Mouse (Mus musculus) lung, embryonic 14.5 days (tissue): ENCODE results near the gene Ccr3. TPM values are rescaled to one million over a fixed set of nuclear protein-coding genes. Genes with fewer than 3 reads are reported as not detected.

Source experiments
- ATAC-seq: fragments of 200-750 bp; cut with Nextera tagmentation; 2 replicates; pipeline ENCODE4 v1.8.0; 2017; ENCODE audit warnings: mild to moderate bottlenecking, moderate TSS enrichment, moderate library complexity; ENCODE audit not compliant: insufficient read depth
- DNase-seq: peaks from one replicate; pipeline ENCODE4 v3.0.0-alpha.2; 2015
- H3K27ac ChIP-seq: fragments of 300-500 bp; sonication (generic); 2 replicates; pipeline ENCODE4 v1.5.1; 2014; ENCODE audit warnings: low read depth, mild to moderate bottlenecking, moderate library complexity
- H3K27me3 ChIP-seq: fragments of 300-500 bp; sonication (generic); 2 replicates; pipeline ENCODE4 v1.6.1; 2014; ENCODE audit warnings: low read length, control low read depth; ENCODE audit not compliant: insufficient read depth
- H3K36me3 ChIP-seq: fragments of 300-500 bp; sonication (generic); 2 replicates; pipeline ENCODE4 v1.6.1; 2014; ENCODE audit warnings: control low read depth; ENCODE audit not compliant: insufficient read depth
- H3K4me1 ChIP-seq: fragments of 300-500 bp; sonication (generic); 2 replicates; pipeline ENCODE4 v1.6.1; 2014; ENCODE audit warnings: antibody characterized with exemption, control low read depth; ENCODE audit not compliant: insufficient read depth
- H3K4me2 ChIP-seq: fragments of 300-500 bp; sonication (generic); 2 replicates; pipeline ENCODE4 v1.6.1; 2014; ENCODE audit warnings: mild to moderate bottlenecking
- H3K4me3 ChIP-seq: fragments of 300-500 bp; sonication (generic); 2 replicates; pipeline ENCODE4 v1.5.1; 2014; ENCODE audit warnings: low read depth, low read length
- H3K9ac ChIP-seq: fragments of 300-500 bp; sonication (generic); 2 replicates; pipeline ENCODE4 v1.6.1; 2014
- H3K9me3 ChIP-seq: fragments of 300-500 bp; sonication (generic); 2 replicates; pipeline ENCODE4 v1.6.1; 2016; ENCODE audit warnings: low read depth, low read length, control low read depth
- CTCF ChIP-seq: IDR thresholded peaks from 2 replicates; pipeline ENCODE4 v1.5.1; 2016; ENCODE audit warnings: antibody characterized with exemption, low read depth
- WGBS: fragments of 180-500 bp; shearing (Covaris S2); extraction: QIAGEN DNeasy Blood & Tissue Kit; methylation state at CpG from one replicate; pipeline ENCODE4 v1.1.7; 2014; 5-methylcytosine and 5-hydroxymethylcytosine counted together
- polyA plus RNA-seq: library from polyadenylated mRNA; unstranded; fragments of >200 nt; fragmentation: Nextera tagmentation; extraction: Ambion mirVana; gene quantifications from 2 replicates; pipeline ENCODE4 v1.2.1, GENCODE M21; 2014

Ccr3 gene
- polyA plus RNA-seq, 1 experiment from 2014 or later: not detected

DNA sequence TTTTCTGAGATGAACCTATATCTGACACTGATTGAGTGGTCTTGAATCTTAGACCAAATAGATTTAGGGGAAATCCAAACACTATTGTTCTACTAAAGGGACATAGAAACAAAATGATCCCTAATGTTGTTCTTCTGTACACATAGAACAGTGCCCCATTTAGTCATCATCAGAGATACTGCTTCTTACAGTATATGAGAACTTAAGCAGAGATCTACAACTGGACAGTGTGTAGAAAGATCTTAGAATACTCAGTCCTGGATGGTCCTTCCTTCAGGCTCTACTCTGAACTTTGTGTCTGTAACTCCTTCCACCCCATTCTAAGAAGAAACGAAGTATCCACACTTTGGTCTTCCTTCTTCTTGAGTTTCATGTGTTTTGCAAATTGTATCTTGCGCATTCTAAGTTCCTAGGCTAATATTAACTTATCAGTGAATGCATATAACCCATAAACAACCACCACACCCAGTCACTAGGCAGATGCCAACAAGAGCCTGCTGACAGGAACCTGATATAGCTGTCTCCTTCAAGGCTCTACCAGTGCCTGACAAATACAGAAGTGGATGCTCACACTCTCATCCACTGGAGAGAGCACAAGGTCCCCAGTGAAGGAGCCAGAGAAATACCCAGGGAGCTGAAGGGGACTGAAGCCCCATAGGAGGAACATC is 6.7 kb upstream of the Ccr3 start:
- DNase-seq (no peak), ATAC-seq (no peak)
- 83% methylated on average over 2 of the region's 2 CpGs for WGBS

GRCm38 (mm10) chr9:124016048-124016447 is 5.7 kb upstream of the Ccr3 start:
- Histone ChIP-seq H3K9ac (no peak overlapping the region), H3K36me3 (no peaks in the 10 kb centered on the region), H3K27ac (no peak overlapping the region), H3K4me3 (no peak overlapping the region), H3K9me3 (no peaks in the 10 kb centered on the region), H3K4me2 (no peak overlapping the region), H3K27me3 (no peaks in the 10 kb centered on the region), H3K4me1 (no peaks in the 10 kb centered on the region)
- DNase-seq (no peak), ATAC-seq (no peak)
- WGBS: 62% methylated on average over 2 of the region's 2 CpGs
- TF ChIP-seq CTCF: no peak

More for the DNA sequence above, 6.7 kb upstream of the Ccr3 start:
- Histone ChIP-seq H3K27ac (no peak overlapping the region), H3K9ac (no peak overlapping the region), H3K4me1 (no peaks in the 10 kb centered on the region), H3K27me3 (no peaks in the 10 kb centered on the region), H3K4me2 (no peak overlapping the region), H3K9me3 (no peaks in the 10 kb centered on the region), H3K36me3 (no peaks in the 10 kb centered on the region), H3K4me3 (no peak overlapping the region)
- TF ChIP-seq CTCF: no peak

DNA sequence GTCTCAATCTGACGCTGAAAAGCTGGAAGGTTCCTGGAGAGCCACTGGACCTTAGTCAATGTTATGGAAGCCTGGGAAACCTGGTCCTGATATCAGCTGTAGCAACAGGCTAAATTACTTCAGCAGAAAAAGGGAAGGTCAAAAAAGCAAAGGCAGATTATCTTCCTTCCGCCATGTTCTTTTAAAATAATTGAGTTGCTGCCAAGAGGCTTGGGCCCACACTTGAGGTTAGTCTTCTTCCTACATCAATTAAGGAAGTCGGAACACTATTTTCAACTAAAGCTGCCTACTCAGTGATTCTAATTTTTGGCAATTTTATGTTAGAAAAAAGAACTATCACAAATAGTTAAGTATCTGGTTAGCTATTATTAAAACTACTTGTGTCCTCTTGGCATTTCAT is 1.9 kb upstream of the Ccr3 start:
- Histone ChIP-seq H3K4me1 (no peaks in the 10 kb centered on the region), H3K36me3 (no peaks in the 10 kb centered on the region), H3K9ac (no peak overlapping the region), H3K4me3 (no peak overlapping the region), H3K9me3 (no peaks in the 10 kb centered on the region), H3K27ac (no peak overlapping the region), H3K27me3 (no peaks in the 10 kb centered on the region), H3K4me2 (no peak overlapping the region)
- TF ChIP-seq CTCF: no peak
- no peak for DNase-seq
- ATAC-seq: no peak
- WGBS: 81% methylated on average over 3 of the region's 3 CpGs

DNA sequence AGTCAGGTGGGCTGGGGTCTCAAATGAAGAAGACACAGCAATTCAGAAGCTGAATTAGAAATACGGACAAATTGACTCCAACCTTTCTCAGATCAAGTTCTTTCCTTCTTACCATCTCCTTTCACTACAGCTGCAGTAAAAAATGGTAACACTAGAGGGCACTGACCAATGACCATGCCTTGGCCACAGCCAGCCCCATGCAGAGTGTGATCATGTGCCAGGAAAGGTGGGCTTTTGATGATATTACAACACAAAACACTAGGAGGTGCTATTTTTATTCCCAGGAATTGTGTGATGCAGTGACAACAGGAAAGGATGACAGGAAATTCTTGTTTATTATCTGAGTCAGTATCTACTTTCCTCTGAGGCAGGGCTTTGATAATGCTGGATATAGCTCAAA is 11.6 kb downstream of the Ccr3 start:
- no peak overlapping the region for H3K4me2 ChIP-seq
- DNase-seq: peak; percentile 61
- H3K9me3 ChIP-seq: no peaks in the 10 kb centered on the region
- H3K27me3 ChIP-seq: no peaks in the 10 kb centered on the region
- no peak overlapping the region for H3K27ac ChIP-seq
- no peaks in the 10 kb centered on the region for H3K4me1 ChIP-seq
- no peak overlapping the region for H3K9ac ChIP-seq
- peak; percentile 51 for TF ChIP-seq CTCF
- no peaks in the 10 kb centered on the region for H3K36me3 ChIP-seq
- no peak overlapping the region for H3K4me3 ChIP-seq
- WGBS: 57% methylated on average over 1 of the region's 1 CpGs
- 0 out of 2 replicates have a peak, but pooled peaks have one; percentile 47 for ATAC-seq

GRCm38 (mm10) chr9:124037707-124038106 is 15.9 kb downstream of the Ccr3 start:
- Histone ChIP-seq H3K4me2 (no peak overlapping the region), H3K27me3 (no peaks in the 10 kb centered on the region), H3K27ac (no peak overlapping the region), H3K9me3 (no peaks in the 10 kb centered on the region), H3K4me3 (no peak overlapping the region), H3K9ac (no peak overlapping the region), H3K4me1 (no peaks in the 10 kb centered on the region), H3K36me3 (no peaks in the 10 kb centered on the region)
- ATAC-seq: peak; percentile 96
- 8% methylated on average over 4 of the region's 4 CpGs for WGBS
- no peak for TF ChIP-seq CTCF
- DNase-seq: peak; percentile 90

- Histone ChIP-seq H3K27ac (no peak overlapping the region), H3K9ac (no peak overlapping the region), H3K9me3 (no peaks in the 10 kb centered on the region), H3K4me3 (no peak overlapping the region), H3K4me1 (no peaks in the 10 kb centered on the region), H3K36me3 (no peaks in the 10 kb centered on the region), H3K27me3 (no peaks in the 10 kb centered on the region), H3K4me2 (no peak overlapping the region)
- whole genome bisulfite sequencing: 23% methylated on average over 2 of the region's 2 CpGs
- peak; percentile 62 for ATAC-seq
- no peak for DNase-seq
- no peak for TF ChIP-seq CTCF
Observed at GRCm38 (mm10) chr9:124038158-124038582, 16.4 kb downstream of the Ccr3 start.

- no peaks in the 10 kb centered on the region for H3K4me1 ChIP-seq
- WGBS: 61% methylated on average over 5 of the region's 5 CpGs
- no peak overlapping the region for H3K4me3 ChIP-seq
- no peak overlapping the region for H3K27ac ChIP-seq
- H3K9me3 ChIP-seq: no peaks in the 10 kb centered on the region
- no peak overlapping the region for H3K4me2 ChIP-seq
- ATAC-seq (no peak), DNase-seq (no peak)
- no peak overlapping the region for H3K9ac ChIP-seq
- no peaks in the 10 kb centered on the region for H3K27me3 ChIP-seq
- no peak for TF ChIP-seq CTCF
- H3K36me3 ChIP-seq: no peaks in the 10 kb centered on the region
Observed at GRCm38 (mm10) chr9:124038949-124039348, 17.2 kb downstream of the Ccr3 start.

DNA sequence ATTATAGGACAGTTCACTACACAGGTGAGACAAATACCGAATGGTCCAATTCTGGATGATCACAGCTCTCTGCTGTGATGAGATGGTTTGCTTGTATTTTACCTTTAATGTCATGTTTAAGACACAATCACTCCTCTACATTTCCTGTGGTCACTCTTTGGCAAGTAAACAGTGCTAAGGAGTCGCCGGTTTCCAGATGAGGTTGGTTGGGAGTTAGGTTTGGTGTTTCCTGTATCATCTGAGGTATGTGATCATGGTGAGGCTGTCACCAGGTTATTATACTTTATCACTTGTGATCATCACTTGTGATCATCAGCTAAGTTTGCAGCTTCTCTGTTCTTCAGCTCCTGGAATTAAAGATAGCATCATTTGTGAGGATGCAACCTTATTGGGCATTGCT is 19.2 kb downstream of the Ccr3 start:
- no peaks in the 10 kb centered on the region for H3K27me3 ChIP-seq
- no peaks in the 10 kb centered on the region for H3K4me1 ChIP-seq
- no peak for TF ChIP-seq CTCF
- no peak overlapping the region for H3K27ac ChIP-seq
- no peaks in the 10 kb centered on the region for H3K36me3 ChIP-seq
- H3K4me2 ChIP-seq: no peak overlapping the region
- H3K4me3 ChIP-seq: no peak overlapping the region
- no peaks in the 10 kb centered on the region for H3K9me3 ChIP-seq
- no peak for DNase-seq
- no peak for ATAC-seq
- H3K9ac ChIP-seq: no peak overlapping the region
- WGBS: 76% methylated on average over 3 of the region's 3 CpGs
